Mouse (Mus musculus) left cerebral cortex, postnatal 14 days (tissue): ENCODE results near the gene Fcrl1. TPM values are rescaled to one million over a fixed set of nuclear protein-coding genes. Genes with fewer than 3 reads are reported as not detected.

Experiments
- DNase-seq, 2 experiments: peaks; one replicate each; pipeline ENCODE4 v3.0.0; 2021 to 2022; ENCODE audit warnings: low spot score in 2 of 2, mixed read lengths in 1 of 2
- intact Hi-C: fragments of 180-260 bp; cut with DNase I; formaldehyde crosslinking; loops from one replicate; pipeline ENCODE4 v1.15.1; 2025
- total RNA-seq, 2 experiments: library from RNA; stranded (reverse); gene quantifications; 2 replicates each; pipeline ENCODE4 v1.2.3; 2021

Gene Fcrl1
- total RNA-seq, 2 experiments from 2014 or later, result 0.68 TPM; not detected in 1

- no peak for DNase-seq
- intact Hi-C loops, result no loop called here
Measured at GRCm38 (mm10) chr3:87408171-87408570, 32.0 kb downstream of the Fcrl1 start.

DNA sequence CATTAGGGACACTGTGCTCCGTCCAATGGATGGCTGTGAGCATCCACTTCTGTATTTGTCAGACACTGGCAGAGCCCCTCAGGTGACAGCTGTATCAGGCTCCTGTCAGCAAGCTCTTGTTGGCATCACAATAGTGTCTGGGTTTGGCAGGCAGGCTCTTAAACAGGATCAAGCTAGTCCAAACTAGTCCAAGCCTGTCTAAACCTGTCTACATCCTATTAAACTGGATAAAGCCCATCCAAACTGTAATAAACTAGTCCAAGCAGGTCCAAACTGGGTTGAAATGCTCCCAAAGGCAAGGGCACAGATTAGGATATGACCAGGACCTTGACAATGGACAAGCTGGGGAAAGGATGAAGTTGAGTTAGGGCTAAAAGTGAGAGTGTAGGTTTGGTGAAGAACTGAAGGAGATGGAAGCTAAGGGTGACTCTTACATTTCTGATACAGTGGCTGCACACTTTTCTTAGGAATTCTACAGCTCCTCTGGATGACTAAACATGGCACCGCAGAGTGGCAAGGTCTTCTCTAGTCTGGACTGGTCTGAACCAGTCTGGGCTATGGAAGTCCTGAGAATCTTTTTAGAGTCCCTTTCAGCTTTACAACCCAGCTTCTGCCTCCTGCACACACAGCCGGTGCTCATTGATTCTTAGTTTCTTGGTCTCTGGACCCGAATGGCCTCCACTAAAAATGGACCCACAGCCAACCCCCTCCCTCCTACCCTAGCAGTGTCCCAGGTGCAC, 33.2 kb downstream of the Fcrl1 start:
- DNase-seq, result no peak
- intact Hi-C loops, result no loop called here

DNA sequence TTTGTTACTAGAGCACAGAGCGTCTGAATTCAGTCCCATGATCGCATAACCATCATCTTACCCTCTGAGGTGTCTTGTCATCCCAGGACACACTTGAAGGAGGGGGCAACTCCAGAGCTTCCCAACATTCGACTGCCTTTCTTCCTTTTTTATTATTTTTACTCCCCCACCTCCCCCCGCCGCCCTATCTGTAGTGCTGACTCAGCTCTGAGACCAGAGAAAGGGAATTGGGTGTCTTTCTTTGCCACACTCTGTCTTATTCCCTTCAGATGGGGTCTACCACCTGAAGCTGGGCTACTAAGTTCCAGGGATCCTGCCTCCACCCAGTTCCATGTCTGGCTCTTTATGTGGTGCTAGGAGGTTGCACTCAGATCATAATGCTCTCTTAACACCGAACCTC, 34.4 kb downstream of the Fcrl1 start:
- no peak for DNase-seq
- intact Hi-C loops, result loop anchor here (2.0 kb wide), 1 partner anchor 88 kb away; no protein-coding TSS in a partner anchor

DNA sequence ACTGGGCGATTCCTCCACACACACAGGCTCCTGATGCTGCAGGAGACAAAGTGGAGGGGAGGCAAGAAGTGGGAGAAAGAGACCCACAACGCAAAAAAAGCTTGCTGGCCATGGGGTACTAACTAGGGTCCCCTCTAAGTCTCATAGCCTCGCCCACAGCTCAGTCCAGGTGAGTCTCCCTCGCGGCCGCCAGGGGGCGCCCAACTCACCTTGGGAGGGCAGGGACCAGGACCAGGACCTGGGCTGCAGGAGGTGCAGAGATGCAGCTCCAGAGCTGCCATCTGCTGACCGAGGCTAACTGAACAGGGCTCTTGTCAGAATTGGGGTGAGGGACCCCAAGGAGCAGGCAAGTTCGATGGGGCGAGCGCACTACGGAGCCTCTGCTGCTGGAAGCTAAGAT, 35.0 kb downstream of the Fcrl1 start:
- peak in 1 of 2 experiments; percentile 6 for DNase-seq
- intact Hi-C loops, result loop anchor here (2.0 kb wide), 1 partner anchor 88 kb away; no protein-coding TSS in a partner anchor

GRCm38 (mm10) chr3:87420645-87421044, 44.5 kb downstream of the Fcrl1 start:
- no peak for DNase-seq
- intact Hi-C loops, result no loop called here

- DNase-seq, result no peak
- intact Hi-C loops, result no loop called here
Measured at GRCm38 (mm10) chr3:87422386-87422910, 46.3 kb downstream of the Fcrl1 start.

GRCm38 (mm10) chr3:87435479-87435878, 59.3 kb downstream of the Fcrl1 start, which contains the start of gene Fcrl5:
Gene Fcrl5, plus strand, starts transcription at chr3:87435773.
- DNase-seq, result no peak
- intact Hi-C loops, result no loop called here

DNA sequence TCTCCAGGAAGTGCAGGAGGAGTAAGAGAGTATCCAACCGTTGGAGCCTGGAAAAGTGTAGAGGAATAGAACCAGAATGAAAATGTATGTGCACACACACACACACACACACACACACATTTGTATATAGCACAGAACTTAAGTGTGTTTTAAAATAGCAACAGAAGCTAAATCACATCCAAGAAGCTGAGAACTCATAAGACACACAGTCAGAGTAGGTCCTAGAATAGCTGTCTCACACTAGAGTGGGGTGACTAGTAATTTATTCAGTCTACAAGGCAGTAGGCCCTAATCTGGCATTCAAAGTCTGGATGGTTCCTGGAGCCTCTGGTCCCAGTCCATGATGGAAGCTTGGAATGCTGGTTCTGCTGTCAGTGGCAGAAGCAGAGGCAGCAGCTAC, 64.4 kb downstream of the Fcrl1 start:
- peak; percentile 11 to 59 for DNase-seq
- intact Hi-C loops, result no loop called here

GRCm38 (mm10) chr3:87443968-87444367, 67.8 kb downstream of the Fcrl1 start:
- DNase-seq, result no peak
- intact Hi-C loops, result no loop called here

Other genes with a start within 250 kb of the Fcrl1 start
- 1 to 10 TPM; 4.2 to 5.2 TPM for gene Kirrel, start 201.6 kb upstream of the Fcrl1 start, total RNA-seq
- gene Fcrls, start 112.6 kb upstream of the Fcrl1 start, total RNA-seq, result 10 to 100 TPM; 31.0 to 34.3 TPM
- gene Cd5l, start 18.5 kb upstream of the Fcrl1 start, total RNA-seq, result not detected
- under 1 TPM in 1 of 2 experiments, not detected in 1; 0.17 TPM for gene Fcrl5, start 59.4 kb downstream of the Fcrl1 start, total RNA-seq
- 10 to 100 TPM; 16.8 to 18.7 TPM for gene Etv3, start 149.0 kb downstream of the Fcrl1 start, total RNA-seq
- 10 to 100 TPM; 53.5 to 53.8 TPM for gene Arhgef11, start 241.2 kb downstream of the Fcrl1 start, total RNA-seq